In genomic region chr6:137425500-137426432, GRCm38 (mm10) we compare ENCODE assay signal across 23 mouse cellular contexts.
DNase-seq lines count a peak whose midpoint lies in the region; ATAC-seq and TF ChIP-seq lines count a peak whose summit lies in the region.
"Had no signal": no experiment of that assay in that cellular context is flagged by ENCODE, and none has a peak within 500 bp of the region (broad histone marks: within the 10 kb centered on the region; RNA-seq: fewer than 3 reads in every experiment).

No protein-coding gene starts in this region.

- WGBS in forebrain, embryonic 13.5 days: 58% methylated on average over 14 of the region's 14 CpGs
- 46% methylated on average over 14 of the region's 14 CpGs for WGBS in forebrain, embryonic 14.5 days
- WGBS in heart, postnatal 0 days: 31% methylated on average over 14 of the region's 14 CpGs
- 41% methylated on average over 14 of the region's 14 CpGs for WGBS in lung, embryonic 14.5 days
- WGBS in lung, adult 2 months: 49% methylated on average over 14 of the region's 14 CpGs
- 46% methylated on average over 14 of the region's 14 CpGs for WGBS in stomach, postnatal 0 days

- intact Hi-C loops in heart, postnatal 14 days (cut with DNase I): no loop called here
- intact Hi-C loops in left cerebral cortex, adult 2 months (cut with DNase I): no loop called here

- no peak overlapping the region for H3K9ac ChIP-seq in forebrain, embryonic 13.5 days
- no peak overlapping the region for H3K9ac ChIP-seq in forebrain, embryonic 14.5 days (ENCODE audit: low read length)
- H3K9ac ChIP-seq in heart, postnatal 0 days (replicated peaks; ENCODE audit: low read depth, low read length): no peak overlapping the region
- H3K9ac ChIP-seq in lung, embryonic 14.5 days: no peak overlapping the region
- no peak overlapping the region for H3K9ac ChIP-seq in stomach, postnatal 0 days (ENCODE audit: low read length)
- H3K9ac ChIP-seq: embryonic facial prominence, embryonic 15.5 days; neural tube, embryonic 12.5 days had no signal

- H3K36me3 ChIP-seq in forebrain, embryonic 13.5 days (ENCODE audit: poor library complexity, severe bottlenecking): peaks cover 22% of the 10 kb centered on the region
- H3K36me3 ChIP-seq in forebrain, embryonic 14.5 days (ENCODE audit: control insufficient read depth, insufficient read depth, low read length): no peaks in the 10 kb centered on the region
- H3K36me3 ChIP-seq in heart, postnatal 0 days (replicated peaks; ENCODE audit: control insufficient read depth, insufficient read depth, low read length): no peaks in the 10 kb centered on the region
- no peaks in the 10 kb centered on the region for H3K36me3 ChIP-seq in lung, embryonic 14.5 days (ENCODE audit: insufficient read depth)
- no peaks in the 10 kb centered on the region for H3K36me3 ChIP-seq in stomach, postnatal 0 days (ENCODE audit: control insufficient read depth, insufficient read depth, low read length)
- H3K36me3 ChIP-seq: embryonic facial prominence, embryonic 15.5 days had no signal

- no peaks in the 10 kb centered on the region for H3K4me1 ChIP-seq in forebrain, embryonic 13.5 days
- H3K4me1 ChIP-seq in forebrain, embryonic 14.5 days (ENCODE audit: control insufficient read depth, insufficient read depth, low read length): no peaks in the 10 kb centered on the region
- H3K4me1 ChIP-seq in heart, postnatal 0 days (ENCODE audit: control insufficient read depth, insufficient read depth): peaks cover 6% of the 10 kb centered on the region
- no peaks in the 10 kb centered on the region for H3K4me1 ChIP-seq in lung, embryonic 14.5 days (ENCODE audit: insufficient read depth)
- H3K4me1 ChIP-seq in lung, adult 2 months (ENCODE audit: control insufficient read depth, insufficient read depth, low read length): no peaks in the 10 kb centered on the region
- H3K4me1 ChIP-seq in stomach, postnatal 0 days (replicated peaks; ENCODE audit: control insufficient read depth, insufficient read depth): no peaks in the 10 kb centered on the region
- H3K4me1 ChIP-seq: embryonic facial prominence, embryonic 15.5 days; midbrain, embryonic 10.5 days; neural tube, embryonic 12.5 days had no signal

- H3K27ac ChIP-seq in forebrain, embryonic 13.5 days: no peak overlapping the region
- H3K27ac ChIP-seq in forebrain, embryonic 14.5 days (ENCODE audit: low read depth, low read length): no peak overlapping the region
- H3K27ac ChIP-seq in heart, postnatal 0 days (ENCODE audit: low read depth): no peak overlapping the region
- no peak overlapping the region for H3K27ac ChIP-seq in lung, embryonic 14.5 days (ENCODE audit: low read depth)
- H3K27ac ChIP-seq in stomach, postnatal 0 days (replicated peaks): no peak overlapping the region
- no peak overlapping the region for H3K27ac ChIP-seq in left cerebral cortex, adult 2 months
- H3K27ac ChIP-seq: embryonic facial prominence, embryonic 15.5 days; macrophage; midbrain, embryonic 10.5 days; neural tube, embryonic 12.5 days had no signal

- no peak overlapping the region for H3K4me2 ChIP-seq in forebrain, embryonic 13.5 days
- no peak overlapping the region for H3K4me2 ChIP-seq in forebrain, embryonic 14.5 days (ENCODE audit: low read length)
- H3K4me2 ChIP-seq in heart, postnatal 0 days (ENCODE audit: low read depth, low read length): 0 out of 2 replicates have a peak overlapping the region, but pooled peaks have one; percentile 2
- no peak overlapping the region for H3K4me2 ChIP-seq in lung, embryonic 14.5 days
- H3K4me2 ChIP-seq in stomach, postnatal 0 days (replicated peaks; ENCODE audit: low read depth): no peak overlapping the region
- H3K4me2 ChIP-seq: embryonic facial prominence, embryonic 15.5 days; liver, embryonic 11.5 days; neural tube, embryonic 12.5 days had no signal

- TF ChIP-seq POLR2A in lung, adult 2 months (IDR thresholded peaks at IDR 0.05; ENCODE audit: borderline replicate concordance, extremely low read depth, low read depth, low read length): no peak

- no peak for TF ChIP-seq EP300 in heart, postnatal 0 days (IDR thresholded peaks at IDR 0.05; ENCODE audit: low read depth)
- no peak for TF ChIP-seq EP300 in stomach, postnatal 0 days (optimal IDR thresholded peaks at IDR 0.05)

- H3K27me3 ChIP-seq in forebrain, embryonic 13.5 days: peaks cover 2% of the 10 kb centered on the region; the same call in 1 of the 2 replicates
- H3K27me3 ChIP-seq in forebrain, embryonic 14.5 days (replicated peaks; ENCODE audit: control insufficient read depth, insufficient read depth, low read length): no peaks in the 10 kb centered on the region
- H3K27me3 ChIP-seq in heart, postnatal 0 days (ENCODE audit: control insufficient read depth, insufficient read depth, low read length): no peaks in the 10 kb centered on the region
- no peaks in the 10 kb centered on the region for H3K27me3 ChIP-seq in lung, embryonic 14.5 days (ENCODE audit: insufficient read depth, low read length)
- no peaks in the 10 kb centered on the region for H3K27me3 ChIP-seq in stomach, postnatal 0 days (ENCODE audit: control insufficient read depth, insufficient read depth, low read length)
- H3K27me3 ChIP-seq: embryonic facial prominence, embryonic 15.5 days; neural tube, embryonic 12.5 days; Patski had no signal

- ATAC-seq in forebrain, embryonic 13.5 days: peak; percentile 21; the same call in 1 of the 2 replicates
- ATAC-seq in forebrain, embryonic 14.5 days: no peak
- peak; percentile 47; the same call in 1 of the 2 replicates for ATAC-seq in heart, postnatal 0 days (ENCODE audit: insufficient read depth, low read depth)
- no peak for ATAC-seq in lung, embryonic 14.5 days (ENCODE audit: insufficient read depth)
- ATAC-seq in stomach, postnatal 0 days (ENCODE audit: low FRiP score, low TSS enrichment): peak; percentile 77; the same call in 1 of the 2 replicates
- ATAC-seq: activated CD4-positive, CD25-positive, alpha-beta regulatory T cell, adult 4 months; CD4-positive, CD25-positive, alpha-beta regulatory T cell, adult 4 months; inflammation-experienced regulatory T-cells, adult 6 months; Patski had no signal

- DNase-seq in forebrain, embryonic 14.5 days (ENCODE audit: low spot score): no peak
- DNase-seq in heart, postnatal 0 days (ENCODE audit: low spot score): no peak
- no peak for DNase-seq in heart, postnatal 14 days
- DNase-seq in lung, embryonic 14.5 days: peak; percentile 21
- no peak for DNase-seq in lung, adult 2 months
- peak; percentile 81 for DNase-seq in stomach, postnatal 0 days (ENCODE audit: low spot score)
- DNase-seq in left cerebral cortex, adult 2 months (ENCODE audit: extremely low spot score in 1 of 2, low spot score in 2 of 2): no peak
- DNase-seq: adrenal gland, postnatal 10 days; cerebellum, postnatal 25 days; kidney, postnatal 14 days; lung, adult 18-20 months; right cerebral cortex, adult 18-20 months; thymus, postnatal 4 days had no signal

- peaks cover 3% of the 10 kb centered on the region; the same call in 1 of the 2 replicates for H3K9me3 ChIP-seq in forebrain, embryonic 13.5 days (replicated peaks)
- no peaks in the 10 kb centered on the region for H3K9me3 ChIP-seq in forebrain, embryonic 14.5 days (replicated peaks; ENCODE audit: control insufficient read depth, low read length)
- no peaks in the 10 kb centered on the region for H3K9me3 ChIP-seq in heart, postnatal 0 days (replicated peaks; ENCODE audit: control insufficient read depth, low read length)
- H3K9me3 ChIP-seq in lung, embryonic 14.5 days (ENCODE audit: low read depth, low read length): no peaks in the 10 kb centered on the region
- no peaks in the 10 kb centered on the region for H3K9me3 ChIP-seq in stomach, postnatal 0 days (ENCODE audit: control insufficient read depth, low read length)
- H3K9me3 ChIP-seq: embryonic facial prominence, embryonic 15.5 days; neural tube, embryonic 12.5 days had no signal

- H3K4me3 ChIP-seq in forebrain, embryonic 13.5 days: no peak overlapping the region
- H3K4me3 ChIP-seq in forebrain, embryonic 14.5 days (ENCODE audit: low read depth, low read length): no peak overlapping the region
- H3K4me3 ChIP-seq in heart, postnatal 0 days (ENCODE audit: low read depth, low read length): no peak overlapping the region
- H3K4me3 ChIP-seq in lung, embryonic 14.5 days (ENCODE audit: low read depth, low read length): no peak overlapping the region
- H3K4me3 ChIP-seq in lung, adult 2 months (replicated peaks; ENCODE audit: extremely low read depth, low read depth, low read length): no peak overlapping the region
- H3K4me3 ChIP-seq in stomach, postnatal 0 days (ENCODE audit: low read depth, low read length): no peak overlapping the region
- no peak overlapping the region for H3K4me3 ChIP-seq in left cerebral cortex, adult 2 months
- H3K4me3 ChIP-seq: embryonic facial prominence, embryonic 15.5 days; midbrain, embryonic 10.5 days; neural tube, embryonic 12.5 days had no signal

- no peak for TF ChIP-seq CTCF in heart, postnatal 0 days (IDR thresholded peaks at IDR 0.05; ENCODE audit: low read depth)
- no peak for TF ChIP-seq CTCF in lung, embryonic 14.5 days (IDR thresholded peaks at IDR 0.05; ENCODE audit: low read depth)
- TF ChIP-seq CTCF in lung, adult 2 months (IDR thresholded peaks at IDR 0.05; ENCODE audit: insufficient read depth, low read length): no peak
- TF ChIP-seq CTCF in stomach, postnatal 0 days (IDR thresholded peaks at IDR 0.05; ENCODE audit: low read depth): no peak
- TF ChIP-seq CTCF in left cerebral cortex, adult 2 months (IDR thresholded peaks at IDR 0.05): no peak

Comparison
In these comparisons a context has a peak if more than half of its experiments do, and no peak if none do; other contexts are left out.
1. ATAC-seq: peak in forebrain, embryonic 13.5 days (single experiment), heart, postnatal 0 days (single experiment) and stomach, postnatal 0 days (single experiment); none in forebrain, embryonic 14.5 days (single experiment) and lung, embryonic 14.5 days (single experiment).
2. DNase-seq: peak in lung, embryonic 14.5 days (single experiment) and stomach, postnatal 0 days (single experiment); none in forebrain, embryonic 14.5 days (single experiment), heart, postnatal 0 days (single experiment), heart, postnatal 14 days (0 of 2), lung, adult 2 months (single experiment) and left cerebral cortex, adult 2 months (0 of 2).